Mouse (Mus musculus) Muller cell, postnatal 12 days (primary cell): ENCODE measurements at regions not wholly inside any gene's neighbourhood (a gene's known extent, or its start where the extent isn't known, plus 50 kb on each side); places are given as distances from the start of the nearest gene placed in this dataset.

Experiments used
- DNase-seq: peaks from one replicate; pipeline ENCODE4 v3.0.0-alpha.2; 2015; ENCODE audit errors: inconsistent ontology term

DNA sequence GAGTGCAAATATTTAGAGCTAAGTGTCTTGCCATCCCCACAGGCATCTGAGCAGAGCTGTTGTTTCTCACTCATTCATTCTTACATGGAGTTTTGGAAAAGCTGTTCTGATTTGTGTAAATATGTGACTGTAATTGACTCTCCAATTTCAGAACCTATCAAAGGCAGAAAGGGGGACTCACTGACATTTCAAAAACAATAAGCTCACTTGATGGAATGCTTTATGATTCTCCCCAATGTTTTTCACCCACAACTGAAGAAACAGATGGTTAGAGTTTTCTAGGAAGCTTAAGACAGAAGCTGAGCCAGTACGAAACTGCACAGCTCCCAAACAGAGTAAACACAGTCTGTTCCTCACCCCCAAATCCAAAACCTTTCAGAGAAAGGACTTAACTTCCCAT lies 460.1 kb upstream of the Etaa1 start:
- no peak for DNase-seq

DNA sequence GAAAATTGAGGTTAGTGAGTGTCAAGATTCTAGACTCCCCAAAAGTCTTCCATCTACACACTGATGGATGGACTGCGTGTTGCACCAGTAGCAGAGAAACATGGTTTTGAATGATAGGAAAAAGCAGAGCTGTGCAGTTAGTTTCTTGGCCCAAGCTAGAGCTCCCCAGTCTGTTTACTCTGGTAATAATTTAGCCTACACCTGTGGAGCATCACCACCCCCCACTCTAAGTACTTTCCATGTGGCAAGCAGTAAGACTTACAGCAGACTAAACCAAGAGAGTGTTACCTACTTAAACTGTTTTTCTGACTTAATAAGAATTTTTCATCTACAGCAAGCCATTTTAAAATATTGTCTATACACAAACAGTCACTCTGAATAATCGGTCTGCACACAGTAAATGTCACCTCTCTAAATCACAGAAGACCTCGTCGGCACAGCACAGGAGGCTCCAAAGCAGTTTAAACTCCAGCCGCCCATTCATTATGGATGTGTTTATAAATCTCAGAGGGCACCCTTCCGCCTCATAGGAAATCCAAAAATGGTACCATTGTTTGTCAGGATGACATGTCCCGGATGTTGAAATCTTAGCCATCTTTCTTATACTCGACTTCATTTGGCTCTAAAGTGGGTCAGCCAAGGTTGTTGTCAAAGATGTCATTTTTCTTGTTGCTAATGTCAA lies 454.5 kb upstream of the Etaa1 start:
- no peak for DNase-seq

DNA sequence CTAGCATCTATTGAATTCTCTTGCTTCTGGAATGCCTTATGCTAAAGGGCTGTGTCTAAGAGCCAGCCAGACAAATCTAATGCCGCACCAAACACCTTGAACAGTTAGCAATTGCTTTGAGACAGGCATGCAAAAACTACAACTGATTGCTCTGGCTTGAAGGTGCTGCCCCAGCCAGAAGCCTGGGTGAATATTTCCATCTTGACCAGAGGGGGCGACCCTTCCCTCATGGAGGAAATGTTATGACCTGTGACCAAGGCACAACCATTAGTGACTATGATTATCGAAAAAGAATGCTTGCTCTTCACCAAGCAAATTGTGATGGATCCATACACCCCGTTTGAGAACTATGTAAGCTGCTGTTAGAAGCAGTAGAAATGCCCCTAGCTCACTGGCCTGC lies 445.9 kb upstream of the Etaa1 start:
- no peak for DNase-seq

DNA sequence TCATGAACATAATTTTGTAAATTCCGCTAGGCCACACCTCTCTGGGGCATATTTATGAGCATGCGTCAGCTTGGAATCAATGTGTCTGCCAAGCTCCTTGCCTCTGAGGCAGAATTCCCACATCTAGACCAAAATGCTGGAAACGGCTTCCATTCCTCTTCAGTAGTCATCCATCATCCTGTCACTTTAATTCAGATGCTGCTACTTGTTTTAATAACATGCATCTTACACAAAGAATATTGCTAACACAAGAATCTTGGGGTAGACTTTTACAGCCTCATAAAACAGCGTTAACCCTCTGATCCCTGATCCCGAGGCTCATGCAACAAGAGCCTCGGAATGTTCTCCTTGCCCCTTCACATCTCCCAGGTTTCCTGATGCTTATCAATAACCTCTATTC lies 442.7 kb upstream of the Etaa1 start:
- DNase-seq, result no peak

DNA sequence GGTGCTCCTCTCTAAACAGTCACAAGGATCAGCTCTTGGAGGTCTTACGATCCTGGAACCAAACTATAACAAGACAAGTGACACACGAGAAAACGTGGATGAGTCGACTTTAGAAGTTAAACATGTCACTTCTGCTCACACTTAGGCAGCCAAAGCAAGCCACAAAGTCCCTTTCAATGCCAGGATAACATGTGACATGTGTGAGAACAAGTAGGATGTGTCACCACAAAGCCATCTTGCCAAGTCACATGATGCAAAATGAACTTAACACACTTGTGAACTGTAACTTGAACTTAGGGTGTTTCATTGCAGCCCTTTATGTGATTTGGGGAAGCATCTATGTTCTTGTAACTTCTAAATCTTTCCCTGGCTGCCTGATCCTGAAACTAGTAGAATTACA lies 442.0 kb upstream of the Etaa1 start:
- DNase-seq, result no peak

DNA sequence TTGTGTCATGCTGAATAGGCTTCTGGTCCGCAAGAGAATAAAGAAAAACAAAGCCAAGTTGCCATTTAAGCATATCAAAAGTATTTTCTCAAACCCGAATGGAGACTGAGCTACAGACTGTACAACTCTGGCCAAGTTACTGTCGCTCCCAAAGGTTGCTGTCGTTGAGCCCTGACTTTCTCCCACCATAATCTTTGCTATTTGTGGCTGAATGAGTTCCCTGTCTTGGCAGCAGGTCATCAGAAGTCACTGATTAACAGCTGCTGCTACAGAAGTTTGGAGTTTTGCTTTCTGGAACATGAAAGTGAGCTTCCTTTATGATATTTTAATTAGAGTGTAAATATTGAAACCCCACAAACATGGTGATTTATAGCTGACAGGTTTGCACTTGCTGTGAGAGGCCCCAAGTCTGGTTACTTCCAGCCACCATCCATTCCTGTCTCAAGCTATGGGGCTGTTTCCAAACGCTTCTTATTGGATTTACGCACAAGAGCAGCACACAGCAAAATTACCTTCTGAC lies 419.2 kb upstream of the Etaa1 start:
- no peak for DNase-seq

DNA sequence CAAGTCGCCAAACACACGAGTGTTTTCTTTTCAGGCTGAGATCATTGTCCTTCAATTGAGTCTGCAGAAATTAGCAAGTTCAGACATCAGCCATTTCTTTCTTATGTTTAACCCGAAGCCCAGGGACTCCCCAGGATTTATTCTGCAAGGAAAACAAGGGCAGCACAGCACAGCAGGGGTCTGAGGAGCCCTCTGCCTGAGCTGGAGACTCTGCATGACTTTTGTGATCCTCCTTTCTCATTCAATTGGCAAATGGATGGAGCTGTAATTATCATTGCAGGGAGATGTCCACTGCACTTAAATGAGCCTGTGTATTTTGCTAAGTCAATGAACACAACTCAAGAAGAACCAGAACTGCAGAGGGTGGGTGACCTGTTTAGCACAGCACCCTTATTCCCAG lies 417.6 kb upstream of the Etaa1 start:
- no peak for DNase-seq

DNA sequence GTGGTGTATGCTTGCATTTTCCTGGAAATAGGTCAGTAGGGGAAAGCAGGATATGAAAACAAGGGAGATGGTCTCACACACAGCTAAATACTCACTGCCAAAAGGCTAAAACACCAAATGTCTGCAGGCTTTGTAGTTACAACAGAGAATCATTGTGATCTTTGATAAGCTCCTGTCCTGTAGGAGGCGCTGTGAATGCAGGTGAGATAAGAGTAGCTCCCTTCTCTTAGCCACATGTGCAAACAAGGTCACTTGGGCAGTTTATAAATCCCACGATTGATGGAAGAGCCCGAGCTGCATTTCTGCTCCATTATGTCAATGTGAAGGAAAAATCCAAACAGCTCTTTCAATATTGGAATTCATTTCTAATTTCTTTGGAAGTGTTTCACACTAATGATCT lies 417.2 kb upstream of the Etaa1 start:
- no peak for DNase-seq

DNA sequence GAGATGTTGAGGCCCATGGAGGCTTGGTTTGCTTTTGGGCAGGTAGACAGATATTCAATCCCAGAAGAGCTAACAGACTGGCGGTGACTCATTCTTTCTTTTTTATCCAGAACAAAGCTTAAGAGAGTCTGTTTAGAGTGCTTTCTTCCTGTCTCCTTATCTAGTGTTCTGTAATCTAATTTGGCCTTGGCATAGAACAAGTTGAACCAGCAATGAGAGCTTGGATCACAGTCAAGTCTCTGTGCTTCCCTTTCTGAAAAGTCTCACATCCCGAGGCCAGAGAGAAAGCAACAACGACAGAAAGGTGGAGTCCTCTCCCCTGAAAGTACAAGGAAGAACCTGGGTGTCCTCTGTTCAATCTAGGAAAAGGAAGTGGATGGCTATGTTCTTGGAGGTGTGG lies 401.2 kb upstream of the Etaa1 start:
- DNase-seq, result no peak

DNA sequence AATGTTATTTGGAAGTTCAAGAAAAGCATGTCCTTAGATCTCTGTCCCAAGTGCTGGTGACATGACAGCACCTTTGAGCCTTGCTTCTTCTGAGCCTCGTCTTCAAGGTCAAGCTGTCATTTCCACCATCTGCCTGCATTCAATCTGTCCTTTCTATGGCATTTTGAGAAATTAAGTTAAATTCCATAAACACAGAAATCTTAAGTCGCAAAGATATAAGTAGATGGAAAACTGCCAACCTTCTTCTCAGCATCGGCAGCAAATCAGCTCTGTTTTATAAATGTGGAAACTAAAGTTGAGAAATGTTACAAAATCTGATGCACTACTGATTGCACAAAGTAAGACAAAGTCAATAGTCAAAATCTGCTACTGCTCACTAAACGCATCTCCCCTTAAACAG lies 400.5 kb upstream of the Etaa1 start:
- DNase-seq, result no peak

DNA sequence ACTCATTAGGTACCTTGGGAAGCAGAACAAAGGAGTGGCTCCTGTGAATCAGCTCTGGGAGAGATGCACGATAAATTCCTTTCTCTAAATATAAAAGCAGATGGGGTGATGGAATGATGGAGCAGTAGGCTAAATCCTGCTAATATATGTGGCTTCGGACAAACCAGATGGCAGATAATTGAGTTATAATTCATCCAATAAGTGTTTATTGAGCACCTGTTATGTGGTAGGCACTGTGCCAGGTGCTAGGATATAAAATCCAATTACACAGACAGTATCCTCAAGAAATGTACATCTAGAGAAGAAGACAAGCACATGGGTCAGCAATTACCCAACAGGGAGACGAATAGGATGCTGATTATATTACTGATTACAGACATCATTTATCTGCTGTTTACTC lies 394.2 kb upstream of the Etaa1 start:
- no peak for DNase-seq

DNA sequence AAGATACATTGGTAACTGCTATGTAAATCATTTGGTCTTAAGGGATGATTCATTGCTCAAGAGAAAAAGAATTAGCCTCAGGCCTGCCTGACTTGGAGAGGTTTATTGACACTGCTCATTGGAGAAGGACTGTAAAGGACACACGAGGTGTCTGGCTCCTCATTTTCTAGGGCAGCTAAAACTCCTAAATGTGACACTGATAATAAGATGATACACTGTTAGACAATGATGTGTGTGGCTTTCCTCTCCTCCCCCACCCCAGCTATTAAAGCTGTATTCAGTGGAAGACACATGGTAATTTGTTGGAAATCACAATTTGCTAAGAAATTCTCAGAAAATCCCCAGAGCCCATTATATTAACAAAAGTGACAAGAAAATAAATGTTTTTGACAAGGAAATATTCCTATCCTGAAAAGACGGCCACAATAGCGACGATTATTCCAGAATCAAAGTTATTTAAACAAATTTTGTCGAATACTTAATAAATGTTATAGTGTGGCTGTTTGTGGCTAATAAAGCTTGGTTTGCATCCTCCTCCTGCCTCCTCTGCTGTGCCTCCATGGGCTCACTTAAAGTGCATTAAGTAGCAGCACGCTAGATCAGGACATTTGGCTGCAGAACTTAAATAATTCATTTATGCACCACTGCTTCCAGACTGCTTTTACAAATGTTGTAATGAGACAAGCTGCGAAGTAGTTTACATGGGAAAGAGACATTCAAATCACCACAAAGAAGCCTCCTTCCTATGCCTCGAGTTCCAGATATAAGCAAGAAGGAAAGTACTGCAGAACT lies 360.0 kb upstream of the Etaa1 start:
- no peak for DNase-seq

DNA sequence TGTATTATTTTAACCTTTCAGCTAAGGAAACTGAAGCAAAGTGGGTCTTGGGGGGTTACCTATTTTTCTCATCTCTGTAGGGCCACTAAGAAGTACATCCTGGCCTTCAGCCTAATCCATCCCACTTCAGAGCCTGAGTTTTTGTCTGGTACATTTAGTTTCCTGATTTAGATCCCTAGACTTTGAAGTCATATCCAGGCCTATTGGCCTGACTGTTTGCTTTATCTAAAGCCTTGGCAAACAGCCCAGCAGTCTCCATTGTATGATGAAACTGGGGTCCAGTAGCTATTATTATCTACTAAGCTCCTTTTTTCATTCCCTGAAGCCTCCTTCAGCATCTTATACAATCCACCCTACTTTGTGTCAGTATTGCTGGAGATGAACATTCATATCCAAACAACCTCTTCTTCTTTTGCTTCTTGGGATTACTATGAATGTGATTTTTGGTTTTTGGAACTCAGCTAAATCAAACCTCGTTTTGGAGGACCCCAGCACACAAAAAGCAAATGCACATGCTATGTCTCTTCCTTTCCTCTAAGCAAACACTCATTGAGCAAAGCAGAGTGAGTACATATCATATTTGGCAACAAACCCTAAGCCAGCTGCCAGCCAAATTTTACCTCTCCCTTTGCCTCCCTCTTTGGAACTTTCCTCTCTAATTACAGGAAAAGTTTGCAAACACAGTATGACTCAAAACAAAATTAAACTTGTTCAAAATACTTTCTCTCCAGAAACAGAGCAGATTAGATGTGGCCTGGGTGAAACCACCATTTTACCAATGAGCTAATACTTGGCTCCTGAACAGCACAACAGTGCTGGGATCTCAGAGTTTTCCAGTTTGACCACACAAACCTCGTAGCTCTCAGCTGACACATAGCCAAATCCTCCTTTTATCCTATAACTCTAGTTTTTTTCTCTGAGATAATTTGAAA lies 342.8 kb upstream of the Etaa1 start:
- peak; percentile 56 for DNase-seq

DNA sequence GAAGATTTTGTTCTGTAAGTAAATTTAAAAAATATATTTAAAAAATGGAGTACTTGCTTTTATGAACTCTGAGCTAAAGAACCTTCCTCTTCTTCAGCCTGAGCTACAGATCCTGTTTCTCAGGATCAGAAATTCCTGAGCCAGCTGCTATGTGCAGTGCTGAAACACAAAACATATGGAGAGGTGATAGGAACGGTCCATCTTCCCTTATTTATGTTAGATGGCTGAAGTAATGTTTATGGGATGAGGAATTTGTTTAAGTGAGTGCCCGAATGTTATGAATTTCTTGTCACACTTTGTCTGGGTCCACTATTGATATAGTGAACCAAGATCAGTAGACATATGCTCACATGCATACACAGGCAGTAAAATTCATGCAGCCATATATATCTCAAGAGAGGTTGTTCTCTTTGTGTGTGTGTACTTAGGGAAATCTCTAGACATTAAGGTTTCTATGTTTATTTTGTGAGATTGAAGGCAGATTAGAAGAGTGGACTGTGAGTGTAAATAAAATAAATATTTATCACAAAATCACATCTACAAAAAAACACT lies 325.0 kb upstream of the Etaa1 start:
- DNase-seq, result no peak

DNA sequence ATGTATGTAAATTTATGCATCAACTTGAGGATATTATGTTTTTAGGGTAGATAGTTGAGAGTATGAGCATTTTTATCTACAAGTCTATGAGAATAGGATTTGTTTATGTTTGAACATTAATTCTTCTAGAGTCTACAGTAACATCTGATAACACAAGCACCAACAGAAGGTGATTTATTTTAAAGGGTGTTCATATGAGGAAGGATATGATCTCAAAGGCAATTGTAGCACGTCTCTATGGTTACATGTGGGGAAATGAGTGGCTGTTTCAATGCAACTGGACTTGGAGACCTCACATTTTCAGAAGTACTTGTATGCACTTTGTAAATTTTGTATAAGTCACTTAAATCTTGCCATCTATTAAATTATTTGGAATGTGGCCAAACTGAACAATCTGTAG lies 318.7 kb upstream of the Etaa1 start:
- DNase-seq, result no peak

DNA sequence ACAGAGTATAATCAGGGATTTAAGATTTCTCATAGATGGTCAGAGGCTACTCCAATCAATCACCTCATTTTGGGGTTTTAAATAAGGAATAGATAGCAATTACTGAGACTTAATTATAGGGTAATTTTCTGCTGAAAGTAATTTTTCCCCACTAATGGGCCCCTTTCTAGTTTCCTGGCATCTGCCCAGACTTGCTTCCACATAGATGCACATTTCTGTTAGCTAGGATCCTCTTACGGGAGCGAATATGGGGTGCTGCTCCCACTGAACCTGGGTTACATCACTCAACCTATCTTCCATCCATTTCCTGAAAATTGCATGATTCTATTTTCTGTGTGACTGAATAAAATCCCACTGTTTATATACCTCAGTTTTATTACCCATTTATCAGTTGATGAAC lies 312.5 kb upstream of the Etaa1 start:
- DNase-seq, result no peak

DNA sequence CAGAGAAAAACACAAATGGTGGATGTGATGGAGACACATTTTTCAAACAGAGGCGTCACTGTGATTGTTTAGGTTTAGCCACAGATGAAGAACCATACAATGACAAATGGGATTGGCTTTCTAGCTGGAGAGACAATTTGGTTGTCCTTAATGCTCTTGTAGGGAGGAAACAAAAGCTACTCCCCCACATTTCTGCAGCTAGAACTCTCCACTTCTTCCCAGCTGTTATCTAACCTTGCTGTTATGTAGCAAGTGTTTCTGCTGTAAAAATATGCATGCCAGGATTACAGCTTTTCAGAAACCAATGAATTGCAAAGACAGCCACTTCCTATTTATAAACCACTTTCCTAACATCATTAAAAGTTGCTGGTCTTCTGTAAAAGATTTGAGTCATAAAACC lies 309.2 kb upstream of the Etaa1 start:
- DNase-seq, result no peak

DNA sequence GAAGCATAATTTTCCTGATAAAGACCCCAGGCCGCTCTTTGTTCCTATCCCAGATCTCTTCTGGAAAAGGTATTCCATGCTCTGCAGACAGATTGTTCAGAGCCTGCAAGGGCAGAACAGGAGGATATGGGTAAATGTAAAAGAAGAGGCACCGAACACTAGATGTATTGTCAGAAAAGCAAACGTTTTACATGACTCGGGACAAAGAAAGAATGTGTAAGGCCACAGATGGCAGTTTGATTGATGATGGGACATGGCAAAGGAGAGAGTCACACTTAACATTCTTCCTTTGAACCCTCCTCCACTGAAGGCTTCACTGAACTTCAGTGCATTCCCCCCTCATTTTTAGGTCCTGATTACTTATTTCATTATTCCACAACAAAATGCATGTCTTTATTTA lies 295.6 kb upstream of the Etaa1 start:
- DNase-seq, result no peak

DNA sequence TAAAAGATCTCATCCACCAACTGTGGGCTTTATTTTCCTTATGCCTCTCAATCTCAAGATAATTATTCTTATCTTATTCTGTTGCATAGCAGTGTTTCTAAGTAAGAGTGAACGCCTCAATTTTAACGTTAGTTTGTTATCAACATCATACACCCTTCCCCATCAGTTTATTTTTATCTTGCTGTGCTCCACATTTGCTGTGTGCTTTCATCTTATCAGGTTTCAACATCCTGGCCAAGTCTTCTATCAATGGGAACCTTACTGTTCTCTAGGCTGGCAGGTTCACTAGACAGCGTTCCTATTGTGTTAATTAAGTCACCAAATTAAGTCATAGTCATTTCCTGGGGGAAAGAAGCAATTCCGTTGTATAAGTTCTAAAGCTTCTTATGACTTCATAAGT lies 263.1 kb upstream of the Etaa1 start:
- DNase-seq, result no peak

DNA sequence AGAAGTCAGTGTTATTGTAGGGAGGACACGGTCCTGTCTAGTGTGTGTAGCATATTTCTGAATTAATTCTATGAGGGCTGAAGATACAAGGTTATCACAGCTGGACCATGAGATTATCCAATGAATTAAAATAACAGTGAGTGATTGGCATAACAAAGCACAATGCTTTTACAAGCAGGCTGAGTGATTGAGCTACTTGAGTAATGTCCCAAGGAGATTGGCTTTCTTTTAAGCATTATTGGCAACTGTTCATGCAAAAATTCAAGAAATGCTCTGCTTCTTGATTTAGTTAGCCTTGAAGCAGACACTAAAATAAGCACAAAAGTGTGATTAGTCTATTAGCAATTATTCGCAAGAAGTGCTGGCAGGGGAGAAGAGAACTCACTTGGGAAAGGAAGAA lies 219.4 kb upstream of the Etaa1 start:
- DNase-seq, result no peak

DNA sequence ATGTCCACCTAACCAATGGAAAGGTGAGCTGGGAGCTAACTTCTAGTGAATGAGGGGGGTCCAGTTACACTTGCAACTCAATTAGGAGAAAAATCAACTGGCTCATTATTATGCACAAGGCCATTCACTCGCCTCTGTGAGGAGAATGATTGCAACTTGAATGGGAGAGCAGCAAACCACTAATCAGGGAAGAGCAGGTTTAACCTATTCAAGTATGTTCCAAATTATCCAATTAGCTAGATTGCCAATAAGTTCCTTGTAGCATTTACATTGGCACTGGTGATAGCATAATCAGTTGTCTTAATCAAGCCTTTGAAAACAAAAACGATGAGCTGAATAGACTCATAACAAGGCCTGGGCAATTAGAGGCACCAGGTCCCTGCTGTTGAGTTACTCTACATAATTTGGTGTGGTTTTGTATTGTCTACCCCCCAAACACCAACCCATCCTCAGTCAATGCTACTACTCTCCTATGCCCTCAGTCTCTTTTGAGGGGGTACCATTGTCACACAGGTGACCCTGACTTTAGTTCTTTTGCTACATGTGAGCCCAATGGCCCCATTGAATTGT lies 217.6 kb upstream of the Etaa1 start:
- peak; percentile 22 for DNase-seq
